Mouse (Mus musculus) intestine, postnatal 0 days (tissue): ENCODE data around the gene Donson. TPM values are rescaled to one million over a fixed set of nuclear protein-coding genes. Genes with fewer than 3 reads are reported as not detected.

ENCODE experiments used
- ATAC-seq: fragments of 200-750 bp; cut with Nextera tagmentation; 2 replicates; pipeline ENCODE4 v1.8.0; 2017; ENCODE audit warnings: mild to moderate bottlenecking, moderate TSS enrichment, moderate library complexity
- H3K27ac ChIP-seq: fragments of 300-500 bp; sonication (generic); 2 replicates; pipeline ENCODE4 v1.5.1; 2014; ENCODE audit warnings: mild to moderate bottlenecking, low read depth, low read length, moderate library complexity
- H3K27me3 ChIP-seq: fragments of 300-500 bp; sonication (generic); replicated peaks from 2 replicates; pipeline ENCODE4 v1.6.1; 2014; ENCODE audit warnings: low read length, mixed read lengths; ENCODE audit not compliant: control insufficient read depth, insufficient read depth
- H3K36me3 ChIP-seq: fragments of 300-500 bp; sonication (generic); 2 replicates; pipeline ENCODE4 v1.6.1; 2014; ENCODE audit warnings: mild to moderate bottlenecking, moderate library complexity; ENCODE audit not compliant: control insufficient read depth, insufficient read depth
- H3K4me1 ChIP-seq: fragments of 300-500 bp; sonication (generic); replicated peaks from 2 replicates; pipeline ENCODE4 v1.6.1; 2014; ENCODE audit warnings: antibody characterized with exemption, low read length, mixed read lengths; ENCODE audit not compliant: control insufficient read depth, insufficient read depth
- H3K4me2 ChIP-seq: fragments of 300-500 bp; sonication (generic); replicated peaks from 2 replicates; pipeline ENCODE4 v1.6.1; 2014; ENCODE audit warnings: low read depth, mild to moderate bottlenecking, moderate library complexity
- H3K4me3 ChIP-seq: fragments of 300-500 bp; sonication (generic); 2 replicates; pipeline ENCODE4 v1.5.1; 2014; ENCODE audit warnings: low read depth, low read length
- H3K9ac ChIP-seq: fragments of 300-500 bp; sonication (generic); 2 replicates; pipeline ENCODE4 v1.6.1; 2014; ENCODE audit warnings: mild to moderate bottlenecking, low read depth, low read length
- H3K9me3 ChIP-seq: fragments of 300-500 bp; sonication (generic); 2 replicates; pipeline ENCODE4 v1.6.1; 2016; ENCODE audit warnings: mixed run types; ENCODE audit not compliant: control insufficient read depth
- CTCF ChIP-seq: sonication (generic); IDR thresholded peaks from 2 replicates; pipeline ENCODE4 v1.5.1; 2016; ENCODE audit warnings: low read depth, mild to moderate bottlenecking, control low read depth, antibody characterized with exemption, moderate library complexity
- WGBS: fragments of 180-500 bp; shearing (Covaris S2); extraction: QIAGEN DNeasy Blood & Tissue Kit; methylation state at CpG from one replicate; pipeline ENCODE4 v1.1.7; 2014; 5-methylcytosine and 5-hydroxymethylcytosine counted together
- polyA plus RNA-seq: library from polyadenylated mRNA; unstranded; fragments of >200 nt; fragmentation: Nextera tagmentation; extraction: Ambion mirVana; gene quantifications from 2 replicates; pipeline ENCODE4 v1.2.1, GENCODE M21; 2015

The Donson gene
- polyA plus RNA-seq, 1 experiment from 2014 or later: 6.2 TPM

DNA sequence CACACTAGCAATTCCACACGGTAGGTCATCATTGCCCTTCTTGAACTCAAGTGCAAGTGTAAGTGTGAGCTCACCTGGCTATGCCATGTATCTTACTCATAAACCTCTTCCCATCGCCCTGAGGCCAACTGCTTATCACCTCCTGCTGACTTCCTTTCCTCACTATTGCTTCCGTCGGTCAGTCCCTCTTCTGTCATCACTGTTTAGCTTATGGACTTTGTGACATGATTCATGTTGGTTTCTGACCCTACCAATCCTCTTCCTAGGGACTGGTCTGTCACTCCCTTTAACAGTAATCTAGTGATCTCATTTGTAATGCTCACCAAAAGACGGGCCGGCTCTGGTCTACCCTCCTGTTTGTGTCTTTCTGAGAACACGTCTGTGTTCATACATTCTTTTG, 21.7 kb upstream of the Donson start:
- Histone ChIP-seq H3K27ac (no peak overlapping the region), H3K4me3 (no peak overlapping the region), H3K36me3 (peaks cover 49% of the 10 kb centered on the region), H3K9me3 (no peaks in the 10 kb centered on the region), H3K4me2 (no peak overlapping the region), H3K9ac (no peak overlapping the region), H3K27me3 (no peaks in the 10 kb centered on the region), H3K4me1 (0 out of 2 replicates have a peak, but pooled peaks cover 3% of the 10 kb centered on the region)
- no peak for TF ChIP-seq CTCF
- 44% methylated on average over 7 of the region's 7 CpGs for WGBS
- peak; percentile 85 for ATAC-seq

DNA sequence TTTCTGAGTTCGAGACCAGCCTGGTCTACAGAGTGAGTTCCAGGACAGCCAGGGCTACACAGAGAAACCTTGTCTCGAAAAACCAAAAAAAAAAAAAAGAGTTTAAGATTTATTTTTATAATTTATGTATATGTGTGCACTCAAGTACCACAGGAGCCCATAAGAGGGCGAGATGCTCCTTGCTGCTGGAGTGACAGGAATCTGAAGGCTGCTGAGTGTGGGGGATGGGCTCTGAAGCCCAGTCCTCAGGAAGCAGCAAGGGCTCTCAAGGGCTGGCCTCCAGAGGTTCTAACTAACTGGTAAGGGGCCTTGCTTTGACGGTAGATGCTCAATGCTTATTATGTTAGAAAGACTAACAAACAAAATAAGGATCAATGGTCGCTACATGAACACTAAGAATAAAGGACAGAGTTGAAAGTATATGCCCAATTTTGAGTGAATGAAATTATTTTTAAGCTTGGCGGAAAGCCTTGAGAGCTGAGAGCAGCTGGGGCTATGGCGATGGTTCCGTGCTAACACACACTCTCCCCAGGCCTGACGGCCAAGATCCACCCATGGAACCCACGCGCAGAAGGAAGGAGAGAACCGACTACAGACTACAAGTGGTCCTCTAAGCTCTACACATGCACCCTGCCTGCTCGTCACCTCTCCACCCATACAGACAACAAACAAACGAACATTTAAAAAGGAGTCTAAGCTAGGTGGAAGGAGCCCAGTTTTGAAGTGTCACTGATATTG, 16.2 kb upstream of the Donson start:
- Histone ChIP-seq H3K36me3 (peaks cover 43% of the 10 kb centered on the region), H3K9me3 (no peaks in the 10 kb centered on the region), H3K4me2 (no peak overlapping the region), H3K27me3 (no peaks in the 10 kb centered on the region), H3K9ac (no peak overlapping the region), H3K4me1 (peaks cover 10% of the 10 kb centered on the region), H3K4me3 (no peak overlapping the region), H3K27ac (no peak overlapping the region)
- peak; percentile 46 for TF ChIP-seq CTCF
- 89% methylated on average over 14 of the region's 14 CpGs for WGBS
- ATAC-seq: no peak

DNA sequence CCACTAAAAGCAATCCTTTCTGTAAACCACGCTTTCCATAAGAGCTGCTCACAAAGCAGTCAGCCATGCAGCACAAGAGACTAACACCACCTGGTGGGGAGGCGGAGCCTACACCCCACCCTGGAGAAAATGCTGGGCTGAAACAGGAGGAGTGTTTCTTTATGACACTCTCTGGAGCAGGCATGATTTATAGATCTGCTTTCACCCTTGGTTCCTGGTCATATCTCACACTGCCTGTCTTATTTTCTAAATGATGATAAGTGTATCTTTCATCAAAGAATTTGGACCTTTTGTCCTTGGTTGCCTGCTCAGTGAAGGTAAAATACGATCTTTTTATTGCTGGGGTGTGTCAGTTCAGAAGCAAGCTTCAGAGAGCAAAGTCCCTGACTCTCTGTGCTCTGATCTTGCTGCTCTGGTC, 14.2 kb upstream of the Donson start:
- no peak overlapping the region for H3K9ac ChIP-seq
- no peaks in the 10 kb centered on the region for H3K9me3 ChIP-seq
- no peak overlapping the region for H3K4me3 ChIP-seq
- H3K27me3 ChIP-seq: no peaks in the 10 kb centered on the region
- peak; percentile 96 for ATAC-seq
- WGBS: 35% methylated on average over 3 of the region's 3 CpGs
- H3K4me1 ChIP-seq: peaks cover 10% of the 10 kb centered on the region
- H3K36me3 ChIP-seq: peaks cover 46% of the 10 kb centered on the region
- H3K4me2 ChIP-seq: peak overlapping the region; percentile 35; the same call in 1 of the 2 replicates
- peak; percentile 58 for TF ChIP-seq CTCF
- no peak overlapping the region; the same call in 1 of the 2 replicates for H3K27ac ChIP-seq

DNA sequence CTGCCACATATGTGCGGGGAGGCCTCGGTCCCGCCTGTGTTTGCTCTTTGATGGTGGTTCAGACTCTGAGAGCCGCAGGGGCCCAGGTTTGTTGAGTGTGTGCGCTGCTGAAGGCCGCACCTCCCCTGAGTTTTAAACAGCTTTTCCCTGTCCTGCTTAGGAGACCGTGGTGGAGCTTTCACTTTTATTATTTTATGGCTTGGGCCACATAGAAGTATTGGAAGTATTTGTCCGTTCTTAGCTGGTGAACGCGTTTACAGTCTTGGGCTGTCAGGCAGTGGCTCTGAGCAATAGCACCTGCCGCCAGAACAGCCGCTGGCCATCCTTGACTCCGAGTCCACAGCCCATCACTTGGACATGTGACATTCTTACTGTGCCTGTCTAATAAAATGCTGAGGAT, 13.3 kb upstream of the Donson start:
- Histone ChIP-seq H3K27me3 (no peaks in the 10 kb centered on the region), H3K4me1 (peaks cover 10% of the 10 kb centered on the region), H3K27ac (peak overlapping the region; percentile 15; the same call in 1 of the 2 replicates), H3K9ac (no peak overlapping the region), H3K4me2 (peak overlapping the region; percentile 35), H3K36me3 (peaks cover 48% of the 10 kb centered on the region), H3K4me3 (no peak overlapping the region), H3K9me3 (no peaks in the 10 kb centered on the region)
- WGBS: 32% methylated on average over 13 of the region's 13 CpGs
- TF ChIP-seq CTCF: no peak
- no peak for ATAC-seq

DNA sequence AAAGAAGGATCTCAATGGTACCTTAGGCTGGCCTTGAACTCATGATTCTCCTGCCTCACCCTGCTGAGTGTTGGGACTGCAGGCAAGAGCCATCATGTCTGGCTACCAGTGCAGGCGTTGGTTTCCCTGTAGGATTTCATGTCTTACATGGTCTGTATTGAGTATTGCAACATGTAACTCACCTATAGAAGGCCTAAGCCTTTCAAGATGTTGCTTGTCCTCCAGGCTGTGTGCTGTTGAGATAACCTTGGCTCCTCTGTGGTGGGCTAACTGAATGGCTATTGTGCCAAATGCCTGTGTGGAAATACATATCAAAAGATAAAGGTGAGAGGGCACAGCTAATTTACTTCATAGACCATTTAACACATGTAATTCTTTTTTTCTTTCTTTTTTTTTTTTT, 10.4 kb upstream of the Donson start:
- no peak for TF ChIP-seq CTCF
- Histone ChIP-seq H3K4me2 (no peak overlapping the region), H3K27me3 (no peaks in the 10 kb centered on the region), H3K36me3 (peaks cover 33% of the 10 kb centered on the region), H3K9me3 (no peaks in the 10 kb centered on the region), H3K9ac (no peak overlapping the region), H3K4me3 (no peak overlapping the region), H3K27ac (no peak overlapping the region), H3K4me1 (peaks cover 10% of the 10 kb centered on the region)
- no peak for ATAC-seq
- WGBS: 96% methylated on average over 1 of the region's 1 CpGs

DNA sequence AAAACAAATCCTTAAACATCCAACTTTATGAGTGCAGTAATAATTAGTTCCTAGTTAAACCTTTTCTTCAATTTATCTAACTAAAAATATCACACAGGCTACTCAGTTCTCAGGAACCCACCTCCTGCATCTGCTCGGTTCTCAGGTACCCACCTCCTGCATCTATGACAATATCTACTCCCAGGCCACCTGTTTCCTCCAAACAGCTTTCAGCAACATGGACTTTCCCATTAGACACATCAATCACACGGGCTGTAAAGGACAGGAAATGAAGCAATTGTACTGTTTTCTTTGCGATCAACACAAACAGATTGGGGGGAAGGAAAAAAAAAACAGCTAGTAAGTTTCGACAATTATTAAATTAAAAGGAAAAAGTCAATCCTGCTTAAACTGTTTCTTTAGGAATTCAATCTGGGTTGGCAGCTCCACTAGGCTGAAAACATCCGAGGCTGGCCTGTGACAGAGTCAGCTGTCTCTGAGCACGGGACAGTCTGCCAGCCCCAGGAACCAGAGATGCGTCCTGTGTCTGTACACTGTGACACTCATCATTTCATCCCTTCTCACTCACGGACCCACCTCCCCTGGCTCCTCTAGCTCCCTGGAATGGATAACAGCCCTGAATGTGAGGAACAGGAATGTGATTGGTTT, 6.7 kb upstream of the Donson start:
- H3K36me3 ChIP-seq: peaks cover 19% of the 10 kb centered on the region
- no peak overlapping the region for H3K4me2 ChIP-seq
- no peak overlapping the region for H3K9ac ChIP-seq
- TF ChIP-seq CTCF: no peak
- no peaks in the 10 kb centered on the region for H3K27me3 ChIP-seq
- no peaks in the 10 kb centered on the region for H3K9me3 ChIP-seq
- H3K27ac ChIP-seq: no peak overlapping the region
- no peak overlapping the region for H3K4me3 ChIP-seq
- 60% methylated on average over 8 of the region's 8 CpGs for WGBS
- H3K4me1 ChIP-seq: no peaks in the 10 kb centered on the region
- no peak for ATAC-seq
